Mouse (Mus musculus): ENCODE data around the gene Tgm6. TPM values are rescaled to one million over a fixed set of nuclear protein-coding genes. Genes with fewer than 3 reads are reported as not detected.
A peak's percentile ranks its signal among the peaks of the same experiment; 100 is the strongest.

The Tgm6 gene
- polyA plus RNA-seq, 1 experiment from 2014 or later = 0.05 TPM

- Histone ChIP-seq H3K9ac (no peak overlapping the region), H3K4me2 (no peak overlapping the region), H3K4me1 (replicated peaks) (peaks cover 8% of the 10 kb centered on the region; the same call in 1 of the 2 replicates), H3K4me3 (no peak overlapping the region), H3K36me3 (no peaks in the 10 kb centered on the region), H3K9me3 (no peaks in the 10 kb centered on the region), H3K27ac (no peak overlapping the region), H3K27me3 (no peaks in the 10 kb centered on the region)
- ATAC-seq (ENCODE audit: low FRiP score) = no peak; the same call in 1 of the 2 replicates
- WGBS = 73% methylated on average over 3 of the region's 3 CpGs
Measured at GRCm38 (mm10) chr2:130155171-130155570, 43.0 kb downstream of the Tgm6 start.

GRCm38 (mm10) chr2:130155851-130156250 is 43.6 kb downstream of the Tgm6 start:
- Histone ChIP-seq H3K4me1 (replicated peaks) (peaks cover 8% of the 10 kb centered on the region; the same call in 1 of the 2 replicates), H3K27ac (no peak overlapping the region), H3K4me2 (no peak overlapping the region), H3K27me3 (no peaks in the 10 kb centered on the region), H3K36me3 (no peaks in the 10 kb centered on the region), H3K9ac (no peak overlapping the region), H3K9me3 (no peaks in the 10 kb centered on the region), H3K4me3 (no peak overlapping the region)
- no peak for ATAC-seq (ENCODE audit: low FRiP score)

GRCm38 (mm10) chr2:130157231-130158087 is 45.2 kb downstream of the Tgm6 start:
- Histone ChIP-seq H3K9ac (no peak overlapping the region), H3K9me3 (no peaks in the 10 kb centered on the region), H3K36me3 (no peaks in the 10 kb centered on the region), H3K4me3 (no peak overlapping the region), H3K27me3 (no peaks in the 10 kb centered on the region), H3K4me2 (no peak overlapping the region), H3K4me1 (replicated peaks) (peaks cover 8% of the 10 kb centered on the region; the same call in 1 of the 2 replicates), H3K27ac (no peak overlapping the region)
- 48% methylated on average over 14 of the region's 14 CpGs for WGBS
- no peak for ATAC-seq (ENCODE audit: low FRiP score)

- no peak overlapping the region for H3K4me3 ChIP-seq
- no peak overlapping the region for H3K9ac ChIP-seq
- ATAC-seq (ENCODE audit: low FRiP score) = no peak
- 55% methylated on average over 4 of the region's 4 CpGs for WGBS
- H3K4me2 ChIP-seq = no peak overlapping the region
- no peak overlapping the region for H3K27ac ChIP-seq
- H3K27me3 ChIP-seq = no peaks in the 10 kb centered on the region
- no peaks in the 10 kb centered on the region for H3K9me3 ChIP-seq
- H3K4me1 ChIP-seq (replicated peaks) = peaks cover 8% of the 10 kb centered on the region; the same call in 1 of the 2 replicates
- H3K36me3 ChIP-seq = no peaks in the 10 kb centered on the region
Measured at GRCm38 (mm10) chr2:130158088-130158437, 45.8 kb downstream of the Tgm6 start.

- Histone ChIP-seq H3K27ac (no peak overlapping the region), H3K9me3 (no peaks in the 10 kb centered on the region), H3K4me3 (no peak overlapping the region), H3K36me3 (peaks cover 6% of the 10 kb centered on the region; the same call in 1 of the 2 replicates), H3K27me3 (no peaks in the 10 kb centered on the region), H3K4me2 (no peak overlapping the region), H3K9ac (no peak overlapping the region), H3K4me1 (replicated peaks) (peaks cover 10% of the 10 kb centered on the region)
- ATAC-seq (ENCODE audit: low FRiP score) = no peak
- 88% methylated on average over 5 of the region's 5 CpGs for WGBS
Measured at GRCm38 (mm10) chr2:130162701-130163100, 50.5 kb downstream of the Tgm6 start.

GRCm38 (mm10) chr2:130166311-130167214 is 54.3 kb downstream of the Tgm6 start:
- peaks cover 6% of the 10 kb centered on the region; the same call in 1 of the 2 replicates for H3K4me1 ChIP-seq (replicated peaks)
- H3K9ac ChIP-seq = no peak overlapping the region
- H3K9me3 ChIP-seq = no peaks in the 10 kb centered on the region
- peaks cover 30% of the 10 kb centered on the region for H3K36me3 ChIP-seq
- no peak overlapping the region for H3K4me3 ChIP-seq
- no peaks in the 10 kb centered on the region for H3K27me3 ChIP-seq
- H3K4me2 ChIP-seq = no peak overlapping the region
- WGBS = 52% methylated on average over 9 of the region's 9 CpGs
- ATAC-seq (ENCODE audit: low FRiP score) = peak; percentile 80
- H3K27ac ChIP-seq = no peak overlapping the region

- H3K4me1 ChIP-seq (replicated peaks) = peaks cover 6% of the 10 kb centered on the region; the same call in 1 of the 2 replicates
- 54% methylated on average over 3 of the region's 3 CpGs for WGBS
- H3K27ac ChIP-seq = no peak overlapping the region
- no peak overlapping the region for H3K4me3 ChIP-seq
- no peak for ATAC-seq (ENCODE audit: low FRiP score)
- H3K27me3 ChIP-seq = no peaks in the 10 kb centered on the region
- no peaks in the 10 kb centered on the region for H3K9me3 ChIP-seq
- H3K4me2 ChIP-seq = no peak overlapping the region
- H3K36me3 ChIP-seq = peaks cover 43% of the 10 kb centered on the region
- no peak overlapping the region for H3K9ac ChIP-seq
Measured at GRCm38 (mm10) chr2:130167861-130168260, 55.6 kb downstream of the Tgm6 start.

GRCm38 (mm10) chr2:130171674-130172073 is 59.5 kb downstream of the Tgm6 start:
- ATAC-seq (ENCODE audit: low FRiP score) = no peak

GRCm38 (mm10) chr2:130176820-130177219 is 64.6 kb downstream of the Tgm6 start:
- H3K9me3 ChIP-seq = no peaks in the 10 kb centered on the region
- peaks cover 27% of the 10 kb centered on the region for H3K4me1 ChIP-seq (replicated peaks)
- no peaks in the 10 kb centered on the region for H3K27me3 ChIP-seq
- peak overlapping the region; percentile 99 for H3K9ac ChIP-seq
- no peak for ATAC-seq (ENCODE audit: low FRiP score)
- H3K36me3 ChIP-seq = peaks cover 47% of the 10 kb centered on the region
- no peak overlapping the region for H3K27ac ChIP-seq
- H3K4me2 ChIP-seq = peak overlapping the region; percentile 92
- 81% methylated on average over 8 of the region's 8 CpGs for WGBS
- peak overlapping the region; percentile 99 for H3K4me3 ChIP-seq

More at GRCm38 (mm10) chr2:130171674-130172073, 59.5 kb downstream of the Tgm6 start:
- H3K4me2 ChIP-seq = no peak overlapping the region
- no peaks in the 10 kb centered on the region for H3K27me3 ChIP-seq
- no peak overlapping the region for H3K9ac ChIP-seq
- H3K27ac ChIP-seq = no peak overlapping the region
- WGBS = 86% methylated on average over 2 of the region's 2 CpGs
- no peaks in the 10 kb centered on the region for H3K9me3 ChIP-seq
- no peak overlapping the region for H3K4me3 ChIP-seq
- peaks cover 4% of the 10 kb centered on the region for H3K4me1 ChIP-seq (replicated peaks)
- peaks cover 72% of the 10 kb centered on the region for H3K36me3 ChIP-seq

GRCm38 (mm10) chr2:130178381-130178705 is 66.1 kb downstream of the Tgm6 start:
- H3K9me3 ChIP-seq = no peaks in the 10 kb centered on the region
- H3K4me2 ChIP-seq = peak overlapping the region; percentile 92
- no peak for ATAC-seq (ENCODE audit: low FRiP score)
- H3K4me3 ChIP-seq = peak overlapping the region; percentile 99
- 0% methylated on average over 11 of the region's 11 CpGs for WGBS
- peak overlapping the region; percentile 99 for H3K9ac ChIP-seq
- peaks cover 27% of the 10 kb centered on the region for H3K4me1 ChIP-seq (replicated peaks)
- peak overlapping the region; percentile 98 for H3K27ac ChIP-seq
- H3K36me3 ChIP-seq = peaks cover 32% of the 10 kb centered on the region
- H3K27me3 ChIP-seq = no peaks in the 10 kb centered on the region

- no peaks in the 10 kb centered on the region for H3K27me3 ChIP-seq
- peak within 1 kb of the TSS; percentile 99 for H3K9ac ChIP-seq
- H3K4me3 ChIP-seq = peak within 1 kb of the TSS; percentile 99
- H3K9me3 ChIP-seq = no peaks in the 10 kb centered on the region
- under 1% methylated on average over 81 of the region's 81 CpGs for WGBS
- H3K27ac ChIP-seq = peak within 1 kb of the TSS; percentile 98
- peak within 1 kb of the TSS; percentile 92 for H3K4me2 ChIP-seq
- ATAC-seq (ENCODE audit: low FRiP score) = peak; percentile 96
- peaks cover 26% of the 10 kb centered on the region for H3K36me3 ChIP-seq
- H3K4me1 ChIP-seq (replicated peaks) = peaks cover 27% of the 10 kb centered on the region
Measured at GRCm38 (mm10) chr2:130178706-130179506, 66.7 kb downstream of the Tgm6 start, which contains the start of gene Snrpb. Gene Snrpb, minus strand, starts transcription at chr2:130179403.

All from hindbrain, embryonic 13.5 days (tissue).